Mouse (Mus musculus): ENCODE measurements around the gene Dner.

DNA sequence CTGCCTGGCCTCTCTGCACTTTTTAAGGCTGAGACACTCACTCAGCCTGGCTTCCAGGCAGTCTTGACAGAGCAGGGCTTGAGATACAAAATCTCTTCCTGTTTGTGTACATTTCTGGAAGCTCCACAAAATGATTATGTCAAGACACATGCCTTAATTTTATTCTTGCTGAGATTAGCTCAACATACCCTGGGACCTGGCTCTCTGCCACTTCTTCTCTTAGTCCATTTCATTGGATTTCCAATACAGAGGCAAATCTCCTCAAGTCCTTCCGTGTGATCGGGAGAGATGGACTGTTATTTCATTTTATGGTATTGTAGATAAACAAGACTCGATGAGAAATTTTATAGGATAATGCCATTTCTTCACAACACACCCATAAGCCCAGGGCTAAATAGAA, 84.7 kb downstream of the Dner start:
- TF ChIP-seq CTCF (IDR thresholded peaks at IDR 0.05; ENCODE audit: extremely low read depth, insufficient read length, insufficient replicate concordance, low read depth, low read length) = no peak
- no peak for TF ChIP-seq POLR2A (IDR thresholded peaks at IDR 0.05; ENCODE audit: low read depth, low read length)
